Mouse (Mus musculus) bone marrow macrophage, adult 2 months (primary cell): ENCODE measurements at regions not wholly inside any gene's neighbourhood (a gene's known extent, or its start where the extent isn't known, plus 50 kb on each side); places are given as distances from the start of the nearest gene placed in this dataset.

Experiments
- CTCF ChIP-seq: IDR thresholded peaks from 2 replicates; pipeline ENCODE4 v1.5.1; 2012; ENCODE audit warnings: low read depth, mild to moderate bottlenecking, low read length, moderate library complexity
- POLR2A ChIP-seq: IDR thresholded peaks from 2 replicates; pipeline ENCODE4 v1.6.1; 2012; ENCODE audit warnings: mild to moderate bottlenecking, low read depth, low read length, borderline replicate concordance

- TF ChIP-seq CTCF: no peak
- TF ChIP-seq POLR2A: no peak
Observed at GRCm38 (mm10) chr15:62326524-62326923, 1403.7 kb upstream of the A1bg start.
